Mouse (Mus musculus) megakaryocyte, embryonic 14.5 days (primary cell): Measurements from ENCODE around the gene Runx3.

ENCODE experiments used
- FLI1 ChIP-seq: IDR thresholded peaks from 2 replicates; pipeline ENCODE4 v1.6.1; 2012; ENCODE audit warnings: low read length, inconsistent platforms, mixed read lengths
- GATA1 ChIP-seq: IDR thresholded peaks from 3 replicates; pipeline ENCODE4 v1.6.1; 2012; ENCODE audit warnings: mixed read lengths, low read length, inconsistent platforms, borderline replicate concordance

DNA sequence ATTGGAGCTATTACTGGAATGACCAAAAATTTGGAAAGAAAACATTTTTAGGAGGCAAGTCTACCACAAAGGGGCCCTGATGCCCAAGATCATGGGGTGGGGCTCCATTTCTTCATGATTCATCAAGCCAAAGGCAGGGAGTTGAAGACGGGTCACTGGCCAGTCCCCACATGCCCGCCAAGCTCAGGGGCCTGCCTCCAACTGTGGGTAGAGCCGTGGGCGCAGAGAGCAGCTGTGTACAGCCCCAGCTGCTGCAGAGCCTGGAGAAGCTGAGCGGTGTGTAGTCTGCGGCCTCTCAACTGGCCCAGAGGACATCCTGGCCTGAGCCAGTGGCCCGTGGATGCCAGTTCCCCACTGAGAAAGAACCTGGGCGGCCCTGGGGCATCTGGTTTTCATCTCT, 24.8 kb upstream of the Runx3 start:
- TF ChIP-seq FLI1 (no peak), GATA1 (no peak)
